Comparison of ENCODE assay signal across 13 mouse cellular contexts in the genomic region with DNA sequence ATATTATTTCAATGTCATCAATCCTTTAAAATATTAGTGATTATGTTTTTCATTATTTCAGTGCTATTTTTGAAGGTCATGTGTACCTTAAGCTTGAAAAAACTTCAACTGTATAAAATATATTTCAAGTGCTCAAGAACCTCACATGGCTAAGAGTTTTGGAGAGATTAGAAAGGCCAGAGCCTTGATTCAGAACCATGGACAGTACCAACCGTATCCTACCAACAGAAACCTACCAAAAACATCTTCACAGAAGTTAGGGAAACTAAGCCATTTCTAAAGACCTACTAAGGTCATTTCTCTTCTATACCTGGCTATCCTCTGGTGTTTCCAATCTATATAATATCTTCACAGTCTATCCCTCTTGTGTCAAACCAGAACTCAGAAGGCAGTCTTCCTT. TPM values are rescaled to one million over a fixed set of nuclear protein-coding genes. Genes with fewer than 3 reads are reported as not detected.
A peak's percentile ranks its signal among the peaks of the same experiment; 100 is the strongest.
DNase-seq lines count a peak whose midpoint lies in the region; ATAC-seq and TF ChIP-seq lines count a peak whose summit lies in the region.
"Had no signal": no experiment of that assay in that cellular context is flagged by ENCODE, and none has a peak within 500 bp of the region (broad histone marks: within the 10 kb centered on the region; RNA-seq: fewer than 3 reads in every experiment).

No protein-coding gene starts in this region.

- intact Hi-C loops in heart, postnatal 25 days (cut with DNase I) = no loop called here

- H3K27ac ChIP-seq in lung, embryonic 14.5 days (ENCODE audit: low read depth) = no peak overlapping the region
- H3K27ac ChIP-seq in ES-E14 (ENCODE audit: insufficient read depth, low read depth, low read length, poor library complexity, severe bottlenecking) = no peak overlapping the region
- H3K27ac ChIP-seq: limb, embryonic 15.5 days; neural tube, embryonic 12.5 days had no signal

- H3K4me3 ChIP-seq in lung, embryonic 14.5 days (ENCODE audit: low read depth, low read length) = no peak overlapping the region
- no peak overlapping the region for H3K4me3 ChIP-seq in lung, adult 2 months (replicated peaks; ENCODE audit: extremely low read depth, low read depth, low read length)
- no peak overlapping the region for H3K4me3 ChIP-seq in ES-E14 (ENCODE audit: insufficient read depth in 1 of 2, low read depth in 1 of 2, low read length in 2 of 2, poor library complexity in 1 of 2, severe bottlenecking in 1 of 2)
- H3K4me3 ChIP-seq: limb, embryonic 15.5 days; megakaryocyte, embryonic 14.5 days; neural tube, embryonic 12.5 days had no signal

- no peaks in the 10 kb centered on the region for H3K4me1 ChIP-seq in lung, embryonic 14.5 days (ENCODE audit: insufficient read depth)
- H3K4me1 ChIP-seq in lung, adult 2 months (ENCODE audit: control insufficient read depth, insufficient read depth, low read length) = no peaks in the 10 kb centered on the region
- H3K4me1 ChIP-seq in ES-E14 (ENCODE audit: control insufficient read depth in 2 of 2, insufficient read depth in 2 of 2, low read length in 2 of 2, poor library complexity in 1 of 2) = no peaks in the 10 kb centered on the region
- H3K4me1 ChIP-seq: limb, embryonic 15.5 days; megakaryocyte, embryonic 14.5 days; neural tube, embryonic 12.5 days had no signal

- no peaks in the 10 kb centered on the region for H3K27me3 ChIP-seq in lung, embryonic 14.5 days (ENCODE audit: insufficient read depth, low read length)
- H3K27me3 ChIP-seq: limb, embryonic 15.5 days; megakaryocyte, embryonic 14.5 days; neural tube, embryonic 12.5 days had no signal

- DNase-seq in lung, embryonic 14.5 days = peak; percentile 85
- no peak for DNase-seq in lung, adult 2 months
- peak; percentile 40 for DNase-seq in ES-E14 (ENCODE audit: low read depth, low spot score)
- peak; percentile 9 for DNase-seq in c-Kit-positive CD71-negative TER-119-negative erythroid progenitor cells, embryonic 14.5 days (ENCODE audit: low read depth)
- DNase-seq in lung, postnatal 36 days = peak; percentile 11
- DNase-seq in gastrocnemius, adult 18-20 months (ENCODE audit: low spot score) = no peak
- no peak for DNase-seq in heart, postnatal 25 days (ENCODE audit: low spot score)
- no peak for DNase-seq in spleen, adult 18-20 months

- H3K9me3 ChIP-seq in lung, embryonic 14.5 days (ENCODE audit: low read depth, low read length) = no peaks in the 10 kb centered on the region
- H3K9me3 ChIP-seq in ES-E14 (ENCODE audit: control insufficient read depth, insufficient read depth, low read depth, low read length) = no peaks in the 10 kb centered on the region
- H3K9me3 ChIP-seq: limb, embryonic 15.5 days; megakaryocyte, embryonic 14.5 days; neural tube, embryonic 12.5 days had no signal

- TF ChIP-seq POLR2A in lung, adult 2 months (IDR thresholded peaks at IDR 0.05; ENCODE audit: borderline replicate concordance, extremely low read depth, low read depth, low read length) = no peak

- no peak for ATAC-seq in lung, embryonic 14.5 days (ENCODE audit: insufficient read depth)
- ATAC-seq: inflammation-experienced regulatory T-cells, adult 6 months had no signal

- no peak overlapping the region for H3K9ac ChIP-seq in lung, embryonic 14.5 days
- no peak overlapping the region for H3K9ac ChIP-seq in ES-E14 (ENCODE audit: insufficient read depth, low read depth, low read length, poor library complexity, severe bottlenecking)
- H3K9ac ChIP-seq: limb, embryonic 15.5 days; neural tube, embryonic 12.5 days had no signal

- no peak overlapping the region for H3K4me2 ChIP-seq in lung, embryonic 14.5 days
- H3K4me2 ChIP-seq: heart, embryonic 11.5 days; limb, embryonic 15.5 days; neural tube, embryonic 12.5 days had no signal

- TF ChIP-seq CTCF in lung, embryonic 14.5 days (IDR thresholded peaks at IDR 0.05; ENCODE audit: low read depth) = no peak
- TF ChIP-seq CTCF in lung, adult 2 months (IDR thresholded peaks at IDR 0.05; ENCODE audit: insufficient read depth, low read length) = no peak

- 35% methylated on average over 1 of the region's 1 CpGs for WGBS in lung, embryonic 14.5 days
- WGBS in lung, adult 2 months = 40% methylated on average over 1 of the region's 1 CpGs

- in situ Hi-C loops in ES-E14 (cut with MboI; ENCODE audit: low sequenced_read_pairs in 2 of 2, unreplicated experiment in 2 of 2) = no loop called here

- no peaks in the 10 kb centered on the region for H3K36me3 ChIP-seq in lung, embryonic 14.5 days (ENCODE audit: insufficient read depth)
- no peaks in the 10 kb centered on the region for H3K36me3 ChIP-seq in ES-E14 (ENCODE audit: control insufficient read depth, insufficient read depth, low read length, poor library complexity, severe bottlenecking)
- H3K36me3 ChIP-seq: limb, embryonic 15.5 days; neural tube, embryonic 12.5 days had no signal

TF ChIP-seq in ES-E14, 5 proteins besides CTCF, POLR2A, EP300 and RAD21:
- TF ChIP-seq ZC3H11A (IDR thresholded peaks at IDR 0.05; ENCODE audit: borderline replicate concordance, low read depth, low read length) = no peak
- TF ChIP-seq CHD2 (IDR thresholded peaks at IDR 0.05; ENCODE audit: low read depth, low read length) = no peak
- no peak for TF ChIP-seq MAFK (IDR thresholded peaks at IDR 0.05; ENCODE audit: insufficient read depth, low read depth, low read length)
- TF ChIP-seq ZNF384 (IDR thresholded peaks at IDR 0.05; ENCODE audit: low read depth, low read length) = no peak
- no peak for TF ChIP-seq HCFC1 (IDR thresholded peaks at IDR 0.05; ENCODE audit: borderline replicate concordance, insufficient read depth, low read length)
TF ChIP-seq in ES-E14: peak in this region for 0.

RNA-seq across cellular contexts. Expression of gene Col28a1, which starts 50.5 kb away (rescaled TPM):
- 0.95 and 1.3 TPM in 2 replicates for polyA plus RNA-seq in lung, embryonic 14.5 days (2014; fragmentation: Nextera tagmentation; extraction: Ambion mirVana)
- polyA plus RNA-seq in lung, adult 2 months (2012; rRNA removed) = 0.15 and 0.17 TPM in 2 replicates
- 0.05 TPM in 1 of 2 replicates, not detected in the other for total RNA-seq in ES-E14 (2012; rRNA removed)
- total RNA-seq in gastrocnemius, adult 18-20 months (2021) = under 1 TPM; 0.21 to 0.24 TPM
- total RNA-seq in heart, postnatal 25 days (2021) = 1 to 10 TPM in 1 of 2 experiments, under 1 TPM in 1; 0.68 to 1.0 TPM
- polyA plus RNA-seq: heart, embryonic 11.5 days; inflammation-experienced regulatory T-cells, adult 6 months had no signal

Comparison
In these comparisons a context has a peak if more than half of its experiments do, and no peak if none do; other contexts are left out.
1. DNase-seq: peak in lung, embryonic 14.5 days (single experiment), ES-E14 (single experiment), c-Kit-positive CD71-negative TER-119-negative erythroid progenitor cells, embryonic 14.5 days (single experiment) and lung, postnatal 36 days (single experiment); none in lung, adult 2 months (single experiment), gastrocnemius, adult 18-20 months (single experiment), heart, postnatal 25 days (single experiment) and spleen, adult 18-20 months (0 of 2).